Mouse (Mus musculus): Measurements from ENCODE around the gene E130308A19Rik.

GRCm38 (mm10) chr4:59719481-59720355 is 93.7 kb downstream of the E130308A19Rik start:
- TF ChIP-seq CTCF (IDR thresholded peaks at IDR 0.05; ENCODE audit: borderline replicate concordance, extremely low read depth, insufficient read depth, insufficient read length) (no peak), POLR2A (IDR thresholded peaks at IDR 0.05; ENCODE audit: borderline replicate concordance, extremely low read depth, insufficient read depth, insufficient read length, poor library complexity, severe bottlenecking) (no peak)

Measured in brain, embryonic 14.5 days (tissue).